Mouse (Mus musculus): ENCODE data around the gene Bmx.
A peak's percentile ranks its signal among the peaks of the same experiment; 100 is the strongest.

Gene Bmx

GRCm38 (mm10) chrX:164258057-164258456 is at the start of gene Bmx:
Gene Bmx, minus strand, starts transcription at chrX:164258193.
- no peak for DNase-seq (ENCODE audit: extremely low spot score, low spot score)

GRCm38 (mm10) chrX:164306250-164306649 is 48.3 kb upstream of the Bmx start:
- no peak for DNase-seq (ENCODE audit: extremely low spot score, low spot score)

- DNase-seq (ENCODE audit: extremely low spot score, low spot score), result no peak
Measured at GRCm38 (mm10) chrX:164291147-164291546, 33.2 kb upstream of the Bmx start.

- DNase-seq (ENCODE audit: extremely low spot score, low spot score), result no peak
Measured at GRCm38 (mm10) chrX:164287077-164287476, 29.1 kb upstream of the Bmx start.

GRCm38 (mm10) chrX:164283808-164284207 is 25.8 kb upstream of the Bmx start:
- no peak for DNase-seq (ENCODE audit: extremely low spot score, low spot score)

- DNase-seq (ENCODE audit: extremely low spot score, low spot score), result no peak
Measured at GRCm38 (mm10) chrX:164280918-164281647, 23.1 kb upstream of the Bmx start.

- DNase-seq (ENCODE audit: extremely low spot score, low spot score), result no peak
Measured at GRCm38 (mm10) chrX:164275536-164275935, 17.5 kb upstream of the Bmx start.

GRCm38 (mm10) chrX:164270603-164271002 is 12.6 kb upstream of the Bmx start:
- no peak for DNase-seq (ENCODE audit: extremely low spot score, low spot score)

GRCm38 (mm10) chrX:164269285-164269761 is 11.3 kb upstream of the Bmx start, which contains the start of gene Pir:
Gene Pir, plus strand, starts transcription at chrX:164269371.
- peak; percentile 47 for DNase-seq (ENCODE audit: extremely low spot score, low spot score)

- DNase-seq (ENCODE audit: extremely low spot score, low spot score), result no peak
Measured at GRCm38 (mm10) chrX:164264861-164265260, 6.9 kb upstream of the Bmx start.

- DNase-seq (ENCODE audit: extremely low spot score, low spot score), result no peak
Measured at GRCm38 (mm10) chrX:164262286-164262685, 4.3 kb upstream of the Bmx start.

GRCm38 (mm10) chrX:164258662-164259061 is 669 bp upstream of the Bmx start:
- DNase-seq (ENCODE audit: extremely low spot score, low spot score), result no peak

GRCm38 (mm10) chrX:164256527-164256926 is 1.5 kb downstream of the Bmx start:
- DNase-seq (ENCODE audit: extremely low spot score, low spot score), result no peak

GRCm38 (mm10) chrX:164246722-164247121 is 11.3 kb downstream of the Bmx start:
- no peak for DNase-seq (ENCODE audit: extremely low spot score, low spot score)

GRCm38 (mm10) chrX:164245714-164246113 is 12.3 kb downstream of the Bmx start:
- DNase-seq (ENCODE audit: extremely low spot score, low spot score), result no peak

GRCm38 (mm10) chrX:164233380-164233779 is 24.6 kb downstream of the Bmx start:
- no peak for DNase-seq (ENCODE audit: extremely low spot score, low spot score)

GRCm38 (mm10) chrX:164221989-164222388 is 36.0 kb downstream of the Bmx start:
- no peak for DNase-seq (ENCODE audit: extremely low spot score, low spot score)

GRCm38 (mm10) chrX:164200547-164200946 is 57.4 kb downstream of the Bmx start:
- DNase-seq (ENCODE audit: extremely low spot score, low spot score), result no peak

- no peak for DNase-seq (ENCODE audit: extremely low spot score, low spot score)
Measured at GRCm38 (mm10) chrX:164197679-164198078, 60.3 kb downstream of the Bmx start.

- DNase-seq (ENCODE audit: extremely low spot score, low spot score), result no peak
Measured at GRCm38 (mm10) chrX:164189880-164190279, 68.1 kb downstream of the Bmx start.

GRCm38 (mm10) chrX:164183844-164184243 is 74.1 kb downstream of the Bmx start:
- DNase-seq (ENCODE audit: extremely low spot score, low spot score), result peak; percentile 19

- peak; percentile 16 for DNase-seq (ENCODE audit: extremely low spot score, low spot score)
Measured at GRCm38 (mm10) chrX:164179746-164180145, 78.2 kb downstream of the Bmx start.

GRCm38 (mm10) chrX:164178856-164179255 is 79.1 kb downstream of the Bmx start:
- DNase-seq (ENCODE audit: extremely low spot score, low spot score), result no peak

Data from neural tube, embryonic 10.5 days (tissue).